12 mouse cellular contexts compared by ENCODE assay signal in genomic region chr4:127985874-127986273, GRCm38 (mm10). TPM values are rescaled to one million over a fixed set of nuclear protein-coding genes. Genes with fewer than 3 reads are reported as not detected.
DNase-seq lines count a peak whose midpoint lies in the region; ATAC-seq and TF ChIP-seq lines count a peak whose summit lies in the region.
"Had no signal": no experiment of that assay in that cellular context is flagged by ENCODE, and none has a peak within 500 bp of the region (broad histone marks: within the 10 kb centered on the region; RNA-seq: fewer than 3 reads in every experiment).

No protein-coding gene starts in this region.

- TF ChIP-seq CTCF in kidney, adult 2 months (conservative IDR thresholded peaks at IDR 0.05; ENCODE audit: insufficient read depth, insufficient read length, low read depth, low read length) = no peak

- H3K27me3 ChIP-seq in hindbrain, embryonic 10.5 days (ENCODE audit: insufficient read depth, poor library complexity, severe bottlenecking) = peaks cover 83% of the 10 kb centered on the region
- peaks cover 77% of the 10 kb centered on the region for H3K27me3 ChIP-seq in midbrain, embryonic 10.5 days (ENCODE audit: low read depth, poor library complexity, severe bottlenecking)
- 0 out of 2 replicates have a peak, but pooled peaks cover 1% of the 10 kb centered on the region for H3K27me3 ChIP-seq in kidney, adult 2 months (replicated peaks; ENCODE audit: control insufficient read depth, insufficient read depth, low read length)

- ATAC-seq in frontal cortex, adult (ENCODE audit: low TSS enrichment) = no peak

- no peaks in the 10 kb centered on the region for H3K9me3 ChIP-seq in hindbrain, embryonic 10.5 days
- no peaks in the 10 kb centered on the region for H3K9me3 ChIP-seq in midbrain, embryonic 10.5 days (replicated peaks)
- H3K9me3 ChIP-seq: limb, embryonic 15.5 days had no signal

- no peaks in the 10 kb centered on the region for H3K36me3 ChIP-seq in hindbrain, embryonic 10.5 days
- no peaks in the 10 kb centered on the region for H3K36me3 ChIP-seq in midbrain, embryonic 10.5 days
- no peaks in the 10 kb centered on the region for H3K36me3 ChIP-seq in kidney, adult 2 months (ENCODE audit: control insufficient read depth, insufficient read depth, low read length)
- H3K36me3 ChIP-seq: limb, embryonic 15.5 days had no signal

- 9% methylated on average over 10 of the region's 10 CpGs for WGBS in hindbrain, embryonic 10.5 days
- WGBS in midbrain, embryonic 10.5 days = 7% methylated on average over 10 of the region's 10 CpGs
- WGBS in kidney, adult 2 months = 12% methylated on average over 10 of the region's 10 CpGs

- peak overlapping the region; percentile 74 for H3K4me3 ChIP-seq in hindbrain, embryonic 10.5 days
- peak overlapping the region; percentile 75; the same call in 1 of the 2 replicates for H3K4me3 ChIP-seq in midbrain, embryonic 10.5 days
- no peak overlapping the region for H3K4me3 ChIP-seq in kidney, adult 2 months (ENCODE audit: insufficient read depth, low read depth, low read length)
- H3K4me3 ChIP-seq: limb, embryonic 15.5 days; megakaryocyte, embryonic 14.5 days had no signal

- no peak for TF ChIP-seq POLR2A in kidney, adult 2 months (IDR thresholded peaks at IDR 0.05; ENCODE audit: low read depth, low read length)

- peak; percentile 40 to 45 for DNase-seq in frontal cortex, adult 2 months (ENCODE audit: extremely low spot score in 1 of 2, low spot score in 1 of 2)
- DNase-seq in hindbrain, embryonic 10.5 days (ENCODE audit: low spot score) = no peak
- DNase-seq in midbrain, embryonic 10.5 days (ENCODE audit: low spot score) = no peak
- peak; percentile 44 for DNase-seq in right cerebral cortex, postnatal 25 days
- no peak for DNase-seq in adrenal gland, adult 2 months
- DNase-seq in gastrocnemius, postnatal 4 days (ENCODE audit: low spot score in 2 of 2) = no peak
- DNase-seq in kidney, adult 2 months = no peak
- DNase-seq: spleen, adult 18-20 months had no signal

- peaks cover 53% of the 10 kb centered on the region for H3K4me1 ChIP-seq in hindbrain, embryonic 10.5 days (replicated peaks)
- H3K4me1 ChIP-seq in midbrain, embryonic 10.5 days = peaks cover 49% of the 10 kb centered on the region
- no peaks in the 10 kb centered on the region for H3K4me1 ChIP-seq in kidney, adult 2 months (ENCODE audit: control insufficient read depth, insufficient read depth, low read length)
- H3K4me1 ChIP-seq: megakaryocyte, embryonic 14.5 days had no signal

- peak overlapping the region; percentile 6; the same call in 1 of the 2 replicates for H3K27ac ChIP-seq in hindbrain, embryonic 10.5 days
- H3K27ac ChIP-seq in midbrain, embryonic 10.5 days (replicated peaks) = peak overlapping the region; percentile 33; the same call in 1 of the 2 replicates
- no peak overlapping the region for H3K27ac ChIP-seq in kidney, adult 2 months (ENCODE audit: insufficient read depth, low read depth, low read length)
- H3K27ac ChIP-seq: limb, embryonic 15.5 days had no signal

RNA-seq across cellular contexts. Expression of gene Csmd2, which starts 1.8 kb away (rescaled TPM):
- 35.0 and 35.6 TPM in 2 replicates for polyA plus RNA-seq in frontal cortex, adult 2 months (2012; rRNA removed)
- 1.2 and 2.4 TPM in 2 replicates for polyA plus RNA-seq in hindbrain, embryonic 10.5 days (2016; fragmentation: Nextera tagmentation; extraction: Ambion mirVana)
- polyA plus RNA-seq in midbrain, embryonic 10.5 days (2016; fragmentation: Nextera tagmentation; extraction: Ambion mirVana) = 1.00 and 1.5 TPM in 2 replicates
- total RNA-seq in adrenal gland, adult 2 months (2021) = under 1 TPM; 0.21 to 0.49 TPM
- polyA plus RNA-seq in adrenal gland, adult 2 months (2012; rRNA removed) = 1.1 and 1.9 TPM in 2 replicates
- total RNA-seq in gastrocnemius, postnatal 4 days (2021) = under 1 TPM; 0.36 to 0.52 TPM
- polyA plus RNA-seq in kidney, adult 2 months (2012; rRNA removed) = 0.03 TPM in 1 of 2 replicates, not detected in the other
- polyA plus RNA-seq: C2C12 had no signal

RNA-seq across cellular contexts. Expression of gene CK137956, which starts 15.1 kb away (rescaled TPM):
- polyA plus RNA-seq in frontal cortex, adult 2 months (2012; rRNA removed) = 1.4 and 1.8 TPM in 2 replicates
- polyA plus RNA-seq in hindbrain, embryonic 10.5 days (2016; fragmentation: Nextera tagmentation; extraction: Ambion mirVana) = 1.0 and 1.1 TPM in 2 replicates
- polyA plus RNA-seq in midbrain, embryonic 10.5 days (2016; fragmentation: Nextera tagmentation; extraction: Ambion mirVana) = 0.83 and 0.86 TPM in 2 replicates
- total RNA-seq in adrenal gland, adult 2 months (2021) = not detected
- polyA plus RNA-seq in adrenal gland, adult 2 months (2012; rRNA removed) = not detected in 2 replicates
- not detected for total RNA-seq in gastrocnemius, postnatal 4 days (2021)
- 0.07 TPM in 1 of 2 replicates, not detected in the other for polyA plus RNA-seq in kidney, adult 2 months (2012; rRNA removed)
- polyA plus RNA-seq: C2C12; limb, embryonic 15.5 days had no signal

Comparison
In these comparisons a context has a peak if more than half of its experiments do, and no peak if none do; other contexts are left out.
1. DNase-seq: peak in frontal cortex, adult 2 months (2 of 2) and right cerebral cortex, postnatal 25 days (single experiment); none in hindbrain, embryonic 10.5 days (single experiment), midbrain, embryonic 10.5 days (single experiment), adrenal gland, adult 2 months (single experiment), gastrocnemius, postnatal 4 days (0 of 2) and kidney, adult 2 months (single experiment).
2. RNA of gene Csmd2, which starts 1.8 kb away (polyA plus RNA-seq): 35.0 to 35.6 TPM in frontal cortex, adult 2 months; 1.2 to 2.4 TPM in hindbrain, embryonic 10.5 days, 1.1 to 1.9 TPM in adrenal gland, adult 2 months, 1.00 to 1.5 TPM in midbrain, embryonic 10.5 days and 0.03 TPM in kidney, adult 2 months; every median in the first group is over 10 times any median in the second.